Mouse (Mus musculus): ENCODE measurements around the gene Pde7b. TPM values are rescaled to one million over a fixed set of nuclear protein-coding genes. Genes with fewer than 3 reads are reported as not detected.

The Pde7b gene
- total RNA-seq, 2 experiments from 2014 or later: 12.1 TPM

- DNase-seq (ENCODE audit: low spot score in 2 of 2): no peak
Measured at GRCm38 (mm10) chr10:20435913-20436312, 289.0 kb downstream of the Pde7b start.

GRCm38 (mm10) chr10:20431336-20431735, 293.5 kb downstream of the Pde7b start:
- no peak for DNase-seq (ENCODE audit: low spot score in 2 of 2)

GRCm38 (mm10) chr10:20421299-20421883, 303.5 kb downstream of the Pde7b start:
- no peak for DNase-seq (ENCODE audit: low spot score in 2 of 2)

- DNase-seq (ENCODE audit: low spot score in 2 of 2): no peak
Measured at GRCm38 (mm10) chr10:20420296-20420695, 304.6 kb downstream of the Pde7b start.

- no peak for DNase-seq (ENCODE audit: low spot score in 2 of 2)
Measured at GRCm38 (mm10) chr10:20418856-20419219, 306.0 kb downstream of the Pde7b start.

- DNase-seq (ENCODE audit: low spot score in 2 of 2): no peak
Measured at GRCm38 (mm10) chr10:20418202-20418855, 306.5 kb downstream of the Pde7b start.

- DNase-seq (ENCODE audit: low spot score in 2 of 2): no peak
Measured at GRCm38 (mm10) chr10:20409181-20409580, 315.7 kb downstream of the Pde7b start.

- no peak for DNase-seq (ENCODE audit: low spot score in 2 of 2)
Measured at GRCm38 (mm10) chr10:20408336-20408735, 316.5 kb downstream of the Pde7b start.

GRCm38 (mm10) chr10:20405471-20405870, 319.4 kb downstream of the Pde7b start:
- peak; percentile 44 to 68 for DNase-seq (ENCODE audit: low spot score in 2 of 2)

GRCm38 (mm10) chr10:20402941-20403340, 321.9 kb downstream of the Pde7b start:
- DNase-seq (ENCODE audit: low spot score in 2 of 2): no peak

- no peak for DNase-seq (ENCODE audit: low spot score in 2 of 2)
Measured at GRCm38 (mm10) chr10:20400406-20400805, 324.5 kb downstream of the Pde7b start.

GRCm38 (mm10) chr10:20398641-20399390, 326.1 kb downstream of the Pde7b start:
- DNase-seq (ENCODE audit: low spot score in 2 of 2): no peak

GRCm38 (mm10) chr10:20398224-20398623, 326.7 kb downstream of the Pde7b start:
- DNase-seq (ENCODE audit: low spot score in 2 of 2): no peak

- DNase-seq (ENCODE audit: low spot score in 2 of 2): no peak
Measured at GRCm38 (mm10) chr10:20395778-20396177, 329.1 kb downstream of the Pde7b start.

- no peak for DNase-seq (ENCODE audit: low spot score in 2 of 2)
Measured at GRCm38 (mm10) chr10:20394815-20395214, 330.1 kb downstream of the Pde7b start.

- DNase-seq (ENCODE audit: low spot score in 2 of 2): no peak
Measured at GRCm38 (mm10) chr10:20390568-20390967, 334.3 kb downstream of the Pde7b start.

GRCm38 (mm10) chr10:20382807-20383419, 342.0 kb downstream of the Pde7b start:
- DNase-seq (ENCODE audit: low spot score in 2 of 2): no peak

GRCm38 (mm10) chr10:20381352-20381751, 343.5 kb downstream of the Pde7b start:
- no peak for DNase-seq (ENCODE audit: low spot score in 2 of 2)

GRCm38 (mm10) chr10:20380798-20381197, 344.1 kb downstream of the Pde7b start:
- DNase-seq (ENCODE audit: low spot score in 2 of 2): peak in 1 of 2 experiments; percentile 60

GRCm38 (mm10) chr10:20379071-20379735, 345.7 kb downstream of the Pde7b start:
- DNase-seq (ENCODE audit: low spot score in 2 of 2): peak; percentile 54 to 59

- DNase-seq (ENCODE audit: low spot score in 2 of 2): no peak
Measured at GRCm38 (mm10) chr10:20377621-20378020, 347.3 kb downstream of the Pde7b start.

All from layer of hippocampus, postnatal 10 days (tissue).